Mouse (Mus musculus) stomach, postnatal 0 days (tissue): ENCODE results near the gene Islr2.

ENCODE experiments used
- CTCF ChIP-seq: IDR thresholded peaks from 2 replicates; pipeline ENCODE4 v1.5.1; 2016; ENCODE audit warnings: antibody characterized with exemption, low read depth, mild to moderate bottlenecking, moderate library complexity
- EP300 ChIP-seq: optimal IDR thresholded peaks from 2 replicates; pipeline ENCODE3; 2016; ENCODE audit warnings: antibody characterized with exemption

GRCm38 (mm10) chr9:58246083-58246591 lies 42.0 kb upstream of the Islr2 start:
- TF ChIP-seq CTCF = no peak
- no peak for TF ChIP-seq EP300
